Mouse (Mus musculus) heart, embryonic 12.5 days (tissue): ENCODE measurements at regions not wholly inside any gene's neighbourhood (a gene's known extent, or its start where the extent isn't known, plus 50 kb on each side); places are given as distances from the start of the nearest gene placed in this dataset.

Experiments used
- ATAC-seq: fragments of 200-750 bp; cut with Nextera tagmentation; 2 replicates; pipeline ENCODE4 v1.8.0; 2017; ENCODE audit warnings: moderate TSS enrichment, moderate library complexity; ENCODE audit not compliant: insufficient number of reproducible peaks, low FRiP score
- H3K27ac ChIP-seq: fragments of 300-500 bp; sonication (generic); 2 replicates; pipeline ENCODE4 v1.5.1; 2016; ENCODE audit warnings: mild to moderate bottlenecking, moderate library complexity; ENCODE audit not compliant: poor library complexity, severe bottlenecking
- H3K27me3 ChIP-seq: fragments of 300-500 bp; sonication (generic); replicated peaks from 2 replicates; pipeline ENCODE4 v1.6.1; 2016; ENCODE audit warnings: mild to moderate bottlenecking, moderate library complexity
- H3K36me3 ChIP-seq: fragments of 300-500 bp; sonication (generic); 2 replicates; pipeline ENCODE4 v1.6.1; 2016; ENCODE audit warnings: mild to moderate bottlenecking, moderate library complexity
- H3K4me1 ChIP-seq: fragments of 300-500 bp; sonication (generic); replicated peaks from 2 replicates; pipeline ENCODE4 v1.6.1; 2016; ENCODE audit warnings: mild to moderate bottlenecking
- H3K4me2 ChIP-seq: fragments of 300-500 bp; sonication (generic); 2 replicates; pipeline ENCODE4 v1.6.1; 2016; ENCODE audit warnings: mild to moderate bottlenecking, moderate library complexity
- H3K4me3 ChIP-seq: fragments of 300-500 bp; sonication (generic); 2 replicates; pipeline ENCODE4 v1.5.1; 2016; ENCODE audit warnings: mild to moderate bottlenecking
- H3K9ac ChIP-seq: fragments of 300-500 bp; sonication (generic); 2 replicates; pipeline ENCODE4 v1.6.1; 2016; ENCODE audit warnings: mild to moderate bottlenecking, moderate library complexity
- H3K9me3 ChIP-seq: fragments of 300-500 bp; sonication (generic); replicated peaks from 2 replicates; pipeline ENCODE4 v1.6.1; 2016; ENCODE audit warnings: mild to moderate bottlenecking, moderate library complexity
- WGBS: fragments of 180-500 bp; shearing (Covaris S2); methylation state at CpG from one replicate; pipeline ENCODE4 v1.1.7; 2016; 5-methylcytosine and 5-hydroxymethylcytosine counted together

DNA sequence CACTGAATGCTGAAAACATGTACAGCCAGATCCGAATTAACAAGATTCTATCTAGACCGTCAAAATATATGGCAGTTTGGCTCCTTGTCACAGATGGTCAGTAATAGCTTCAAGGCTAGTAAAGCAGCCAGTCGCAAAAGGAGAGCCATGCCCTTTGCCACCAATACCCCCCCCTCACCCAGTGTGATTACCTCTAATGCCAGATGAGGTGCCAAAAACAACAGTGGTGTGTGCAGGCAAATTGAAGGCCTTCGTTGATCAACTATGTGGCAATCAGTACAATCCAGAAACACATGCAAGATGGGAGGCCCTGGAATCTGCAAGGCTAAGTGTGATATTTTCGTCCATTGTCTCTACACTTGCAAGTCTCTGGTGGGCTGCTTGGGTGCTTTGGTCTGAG lies 75.8 kb upstream of the Kcnd3 start:
- Histone ChIP-seq H3K27me3 (no peaks in the 10 kb centered on the region), H3K36me3 (no peaks in the 10 kb centered on the region), H3K4me2 (no peak overlapping the region), H3K27ac (peak overlapping the region; percentile 47; the same call in 1 of the 2 replicates), H3K4me1 (peaks cover 39% of the 10 kb centered on the region), H3K4me3 (no peak overlapping the region), H3K9ac (no peak overlapping the region), H3K9me3 (no peaks in the 10 kb centered on the region)
- 51% methylated on average over 5 of the region's 5 CpGs for WGBS
- no peak for ATAC-seq

GRCm38 (mm10) chr3:105380818-105381217 lies 71.3 kb upstream of the Kcnd3 start:
- H3K27me3 ChIP-seq, result no peaks in the 10 kb centered on the region
- no peak overlapping the region for H3K4me2 ChIP-seq
- no peak overlapping the region for H3K9ac ChIP-seq
- H3K4me1 ChIP-seq, result peaks cover 26% of the 10 kb centered on the region
- H3K36me3 ChIP-seq, result no peaks in the 10 kb centered on the region
- 89% methylated on average over 4 of the region's 4 CpGs for WGBS
- H3K4me3 ChIP-seq, result no peak overlapping the region
- H3K27ac ChIP-seq, result no peak overlapping the region
- no peak for ATAC-seq
- no peaks in the 10 kb centered on the region for H3K9me3 ChIP-seq

GRCm38 (mm10) chr3:105392611-105393514 lies 59.3 kb upstream of the Kcnd3 start:
- 36% methylated on average over 8 of the region's 8 CpGs for WGBS
- ATAC-seq, result 0 out of 2 replicates have a peak, but pooled peaks have one; percentile 75
- Histone ChIP-seq H3K4me3 (no peak overlapping the region), H3K9me3 (no peaks in the 10 kb centered on the region), H3K4me2 (no peak overlapping the region), H3K27me3 (no peaks in the 10 kb centered on the region), H3K4me1 (peaks cover 19% of the 10 kb centered on the region), H3K36me3 (no peaks in the 10 kb centered on the region), H3K9ac (no peak overlapping the region), H3K27ac (peak overlapping the region; percentile 66)
